Mouse (Mus musculus) cerebellum, postnatal 36 days (tissue): ENCODE results near the gene Nat8f1.
"Not testable (repeated sequence)": the region's sequence is repeated elsewhere in the genome, so short reads cannot be mapped to it uniquely, and the experiment has no call there.

Source experiments
- DNase-seq, 2 experiments: peaks; one replicate each; pipeline ENCODE4 v3.0.0; 2021 to 2022; ENCODE audit warnings: mixed read lengths in 2 of 2

Nat8f1 gene

DNA sequence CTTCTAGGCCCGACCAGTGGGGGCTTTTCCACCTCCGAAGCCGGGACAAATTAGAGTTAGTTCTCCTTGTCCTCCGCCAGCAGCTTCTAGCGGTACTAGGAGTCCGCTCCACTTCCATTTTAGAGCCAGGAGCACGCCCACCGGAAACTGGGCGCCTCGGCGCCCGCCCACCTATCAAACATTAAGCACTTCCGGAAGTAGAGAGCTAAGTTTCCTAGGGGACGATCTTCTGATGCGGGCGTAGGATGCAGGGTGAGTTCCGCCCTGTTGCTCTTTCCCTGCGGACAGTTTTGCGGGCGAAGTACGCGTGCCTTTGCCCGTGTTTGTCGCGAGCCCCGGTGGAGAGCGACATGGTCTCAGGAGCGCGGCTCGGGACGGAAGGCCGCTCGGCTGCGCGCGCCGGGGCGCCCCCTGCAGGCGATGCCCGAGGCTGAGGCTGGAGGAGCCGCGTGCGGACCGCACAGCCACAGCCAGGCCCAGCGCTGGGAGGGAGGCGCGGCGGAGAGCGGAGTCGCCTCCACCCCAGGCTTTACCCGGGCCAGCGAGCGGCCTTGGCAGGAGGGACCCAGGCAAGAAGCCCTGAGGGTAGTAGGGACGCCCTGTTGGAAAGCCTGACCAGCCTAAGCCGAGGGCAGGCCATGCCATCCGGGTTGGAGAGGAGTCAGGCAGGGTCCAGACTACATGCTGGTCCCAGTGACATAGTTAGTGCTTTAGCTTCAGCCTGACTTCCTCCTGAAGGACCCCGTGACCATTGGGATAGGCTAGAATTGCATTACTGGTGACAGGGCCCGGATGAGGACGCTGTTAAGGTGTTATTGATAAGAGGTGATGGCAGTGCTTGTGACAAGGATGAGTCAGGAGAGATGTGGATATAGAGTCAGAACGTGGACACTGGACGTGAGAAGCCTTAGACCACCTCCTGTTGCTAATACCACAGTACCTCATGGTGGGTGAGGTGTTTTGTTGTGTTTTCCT is at the start of gene Nat8f1:
Nat8f1 (minus strand) TSS at position 149 of the 975 bp plus-strand sequence.
- peak; percentile 79 to 86 for DNase-seq

- DNase-seq, result peak; percentile 93 to 94
Measured at GRCm38 (mm10) chr6:85961101-85962091, 45.9 kb upstream of the Nat8f1 start, which contains the start of gene Dusp11. TSS of gene Dusp11 (minus strand) at chr6:85961667.

DNA sequence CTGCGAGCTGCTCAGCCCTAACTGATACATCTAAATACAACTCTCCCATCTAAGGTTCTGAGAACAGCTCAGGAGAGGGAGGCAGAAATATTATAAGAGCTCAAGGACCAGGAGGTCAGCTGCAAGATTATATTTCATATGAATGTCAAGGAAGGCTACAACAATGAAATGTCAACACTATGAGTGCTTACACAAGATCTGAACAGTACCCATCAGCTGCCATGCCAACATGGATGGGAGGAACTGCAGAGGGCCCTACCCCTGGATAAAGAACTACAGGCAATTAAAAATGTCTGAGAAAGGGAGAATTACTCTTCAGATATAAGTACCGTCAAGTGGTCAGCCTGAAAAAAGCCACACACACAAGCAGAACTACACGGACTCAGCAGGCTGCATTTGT is 42.1 kb upstream of the Nat8f1 start:
- DNase-seq, result no peak

DNA sequence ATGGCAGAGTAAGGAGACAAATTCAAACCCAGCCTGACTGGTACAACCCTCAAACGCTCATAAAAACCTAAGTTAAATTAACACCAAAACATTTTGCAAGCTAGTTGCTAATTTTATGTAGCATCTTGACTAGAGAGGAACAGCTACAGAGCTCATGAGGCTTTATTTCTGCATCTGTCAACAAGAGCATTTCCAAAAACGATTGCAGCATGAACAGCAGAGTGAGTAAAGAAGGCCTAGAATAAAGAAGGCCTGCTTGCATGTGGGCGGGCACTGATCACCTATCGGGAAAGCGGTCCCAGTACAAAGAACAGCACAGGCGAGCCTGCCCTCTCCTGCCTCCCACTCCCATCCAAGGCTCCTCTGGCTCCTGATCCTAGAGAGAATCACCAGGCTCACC is 33.1 kb upstream of the Nat8f1 start:
- no peak for DNase-seq

- DNase-seq, result no peak
Measured at GRCm38 (mm10) chr6:85942469-85942868, 27.0 kb upstream of the Nat8f1 start.

GRCm38 (mm10) chr6:85938701-85939100 is 23.2 kb upstream of the Nat8f1 start:
- no peak for DNase-seq

DNA sequence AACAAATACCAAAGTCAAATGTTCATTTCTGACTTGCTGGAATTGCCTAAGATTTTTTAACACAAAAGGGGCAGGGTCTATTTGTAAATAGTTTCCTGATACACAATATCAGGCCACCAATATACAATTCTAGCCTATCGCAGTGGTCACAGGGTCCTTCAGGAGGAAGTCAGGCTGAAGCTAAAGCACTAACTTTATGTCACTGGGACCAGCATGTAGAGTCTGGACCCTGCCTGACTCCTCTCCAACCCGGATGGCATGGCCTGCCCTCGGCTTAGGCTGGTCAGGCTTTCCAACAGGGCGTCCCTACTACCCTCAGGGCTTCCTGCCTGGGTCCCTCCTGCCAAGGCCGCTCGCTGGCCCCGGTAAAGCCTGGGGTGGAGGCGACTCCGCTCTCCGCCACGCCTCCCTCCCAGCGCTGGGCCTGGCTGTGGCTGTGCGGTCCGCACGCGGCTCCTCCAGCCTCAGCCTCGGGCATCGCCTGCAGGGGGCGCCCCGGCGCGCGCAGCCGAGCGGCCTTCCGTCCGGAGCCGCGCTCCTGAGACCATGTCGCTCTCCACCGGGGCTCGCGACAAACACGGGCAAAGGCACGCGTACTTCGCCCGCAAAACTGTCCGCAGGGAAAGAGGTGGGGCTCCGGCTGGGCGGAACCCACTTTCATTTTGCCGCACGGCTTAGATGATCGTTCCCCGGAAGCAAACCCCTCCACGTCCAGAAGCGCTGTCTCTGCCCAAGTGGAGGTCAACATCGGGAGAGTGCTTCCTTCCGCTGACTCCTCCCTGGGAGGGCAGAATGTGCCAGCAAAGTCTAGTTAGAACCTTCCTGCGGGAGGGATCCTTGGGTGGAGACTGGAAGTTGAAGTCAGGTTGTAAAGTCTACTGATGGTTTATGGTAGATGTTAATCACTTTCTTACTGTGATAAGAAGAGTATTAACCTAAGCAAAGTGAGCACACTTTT is 21.3 kb upstream of the Nat8f1 start:
- DNase-seq, result peak; percentile 80 to 82

GRCm38 (mm10) chr6:85935646-85936045 is 20.2 kb upstream of the Nat8f1 start:
- DNase-seq, result no peak

DNA sequence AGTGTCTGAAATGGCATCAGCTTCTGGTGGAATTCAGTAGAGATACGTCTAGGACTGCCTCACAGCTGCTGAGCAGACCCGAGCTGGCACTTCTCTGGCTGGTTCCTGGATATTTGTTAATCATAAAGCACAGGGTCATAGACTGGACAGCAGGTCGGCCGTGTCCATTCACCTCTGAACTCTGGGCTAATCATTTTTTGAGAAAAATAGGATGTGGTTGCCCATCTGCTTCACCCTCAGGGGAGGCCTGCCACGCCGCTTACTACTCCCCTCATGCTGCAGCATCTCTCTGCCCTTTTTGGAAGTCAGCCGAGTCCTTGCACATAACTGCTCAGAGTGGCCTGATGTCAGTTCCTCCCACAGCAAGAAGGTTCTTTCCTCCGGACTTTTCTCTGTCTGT is 18.6 kb upstream of the Nat8f1 start:
- DNase-seq, result no peak

- DNase-seq, result no peak
Measured at GRCm38 (mm10) chr6:85929312-85929711, 13.8 kb upstream of the Nat8f1 start.

GRCm38 (mm10) chr6:85927476-85928464 is 12.3 kb upstream of the Nat8f1 start:
- no peak for DNase-seq

DNA sequence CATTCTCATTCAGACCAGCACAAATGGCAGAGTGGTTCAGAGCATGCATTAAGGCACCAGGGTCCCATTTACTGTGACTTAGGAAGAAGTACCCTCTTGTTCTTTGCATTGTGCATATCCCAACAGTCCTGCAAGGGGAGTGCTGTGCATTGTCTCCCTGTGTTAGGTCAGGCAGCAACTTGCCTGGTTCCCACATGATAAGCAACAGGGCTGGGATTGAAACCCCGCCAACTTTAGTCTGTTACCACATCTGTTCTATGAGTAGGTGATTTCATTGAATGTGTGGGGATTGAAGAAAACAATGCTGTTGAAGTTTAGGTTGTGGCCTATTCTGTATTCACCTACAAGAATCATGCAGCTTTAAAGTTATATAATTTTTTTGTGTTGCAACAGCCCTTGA is 11.2 kb upstream of the Nat8f1 start:
- no peak for DNase-seq

GRCm38 (mm10) chr6:85923643-85924042 is 8.2 kb upstream of the Nat8f1 start:
- DNase-seq, result no peak

GRCm38 (mm10) chr6:85919401-85919800 is 3.9 kb upstream of the Nat8f1 start:
- no peak for DNase-seq

DNA sequence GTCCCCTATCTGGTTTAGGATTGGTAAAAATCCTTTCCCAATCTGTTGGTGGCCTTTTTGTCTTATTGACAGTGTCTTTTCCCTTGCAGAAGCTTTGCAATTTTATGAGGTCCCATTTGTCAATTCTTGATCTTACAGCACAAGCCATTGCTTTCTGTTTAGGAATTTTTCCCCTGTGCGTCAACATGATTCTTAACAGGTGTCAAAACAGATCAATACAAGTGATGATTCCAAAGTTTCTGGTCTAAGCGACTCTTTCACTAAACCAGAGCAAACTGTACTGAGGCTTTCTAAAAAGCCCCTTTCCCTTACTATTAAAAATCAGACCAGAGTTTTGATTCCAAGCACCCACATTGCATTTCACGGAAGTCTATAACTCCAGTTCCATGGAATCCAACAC is 2.9 kb upstream of the Nat8f1 start:
- not testable (repeated sequence) for DNase-seq

- DNase-seq, result no peak
Measured at GRCm38 (mm10) chr6:85916596-85916995, 1.1 kb upstream of the Nat8f1 start.

DNA sequence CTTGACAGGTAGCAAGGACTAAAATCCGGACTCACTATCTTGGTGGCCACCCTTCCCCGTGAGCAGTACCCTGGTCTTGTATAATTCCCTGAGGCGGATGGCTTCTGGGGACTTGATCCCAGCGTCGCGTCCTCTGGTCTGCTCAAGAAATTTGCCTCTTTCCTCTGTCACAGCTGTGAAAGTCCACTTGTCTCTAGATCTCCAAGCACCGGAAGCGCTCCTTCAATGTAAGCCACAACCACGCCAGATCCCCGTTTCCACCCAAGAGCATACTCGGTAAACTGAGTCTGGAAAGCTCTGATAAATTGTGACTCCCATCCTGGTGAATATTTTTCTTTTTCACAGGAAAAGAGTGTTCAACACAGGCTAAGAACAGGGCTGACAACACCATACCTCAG is 347 bp downstream of the Nat8f1 start:
- no peak for DNase-seq

GRCm38 (mm10) chr6:85911587-85911986 is 3.9 kb downstream of the Nat8f1 start, which contains the start of gene Tprkb:
TSS of gene Tprkb (plus strand) at chr6:85911865.
- DNase-seq, result no peak

DNA sequence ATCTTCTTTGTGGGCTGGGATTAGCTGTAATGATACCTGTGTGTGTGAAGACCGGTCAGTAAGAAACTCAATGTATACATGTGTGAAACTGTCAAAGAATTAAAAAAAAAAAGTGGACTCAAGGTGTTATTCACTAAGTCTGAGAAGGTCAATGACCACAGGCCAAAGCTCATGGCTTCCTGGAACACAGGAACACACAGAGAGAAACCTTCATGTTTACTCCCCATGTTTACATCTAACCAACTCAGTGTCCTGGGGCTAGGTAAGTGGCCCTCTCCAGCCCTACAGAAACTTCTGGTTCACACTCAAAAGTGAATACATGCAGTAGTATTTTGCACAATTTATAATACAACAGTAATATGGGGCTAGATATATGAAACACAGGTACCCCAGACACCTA is 5.8 kb downstream of the Nat8f1 start:
- DNase-seq, result no peak

GRCm38 (mm10) chr6:85908341-85908740 is 7.1 kb downstream of the Nat8f1 start:
- DNase-seq, result no peak
